Mouse (Mus musculus) CH12.LX (cell line): ENCODE results near the gene Polr1c. TPM values are rescaled to one million over a fixed set of nuclear protein-coding genes. Genes with fewer than 3 reads are reported as not detected.

Experiments
- DNase-seq: peaks from one replicate; pipeline ENCODE4 v3.0.0-alpha.2; 2013; ENCODE audit errors: extremely low read depth
- H3K27ac ChIP-seq: 2 replicates; pipeline ENCODE4 v1.5.1; 2012; ENCODE audit warnings: low read depth, mild to moderate bottlenecking, control low read depth, moderate library complexity; ENCODE audit not compliant: insufficient read depth
- H3K27me3 ChIP-seq: replicated peaks from 2 replicates; pipeline ENCODE3; 2012; ENCODE audit warnings: inconsistent platforms
- H3K36me3 ChIP-seq, 2 experiments: replicated peaks in 1 of 2; 2 replicates each; pipeline versions ENCODE3 to v1.6.1; 2012; ENCODE audit warnings: inconsistent platforms in 1 of 2, low read length in 1 of 2, mild to moderate bottlenecking in 1 of 2, mixed read lengths in 1 of 2, moderate library complexity in 1 of 2; ENCODE audit not compliant: control insufficient read depth in 1 of 2, insufficient read depth in 1 of 2
- H3K4me1 ChIP-seq, 2 experiments: 2 replicates each; pipeline ENCODE4 v1.6.1; 2012; ENCODE audit warnings: inconsistent platforms in 1 of 2, moderate library complexity in 1 of 2; ENCODE audit not compliant: insufficient read depth in 2 of 2, control insufficient read depth in 1 of 2
- H3K4me2 ChIP-seq: 2 replicates; pipeline ENCODE4 v1.6.1; 2012; ENCODE audit warnings: low read depth, mild to moderate bottlenecking, control low read depth; ENCODE audit not compliant: poor library complexity, insufficient read depth, severe bottlenecking
- H3K4me3 ChIP-seq, 3 experiments: fragments of 150-350 bp in 1 of 3; sonication (generic) in 1 of 3; replicated peaks in 1 of 3; 2 replicates each; pipeline versions ENCODE3 to v1.5.1; 2011 to 2012; ENCODE audit warnings: low read depth in 2 of 3, low read length in 2 of 3, mild to moderate bottlenecking in 2 of 3, moderate library complexity in 2 of 3, control low read depth in 1 of 3, improper control_type of control experiment in 1 of 3, inconsistent platforms in 1 of 3, mixed read lengths in 1 of 3; ENCODE audit not compliant: poor library complexity in 1 of 3
- H3K79me2 ChIP-seq: replicated peaks from 2 replicates; pipeline ENCODE4 v1.6.1; 2012; ENCODE audit warnings: mild to moderate bottlenecking, moderate library complexity; ENCODE audit not compliant: control insufficient read depth, poor library complexity, insufficient read depth, severe bottlenecking; ENCODE audit errors: extremely low read depth
- H3K9ac ChIP-seq: 2 replicates; pipeline ENCODE4 v1.6.1; 2012; ENCODE audit warnings: low read depth, mild to moderate bottlenecking, control low read depth, moderate library complexity; ENCODE audit not compliant: insufficient read depth
- H3K9me3 ChIP-seq: replicated peaks from 2 replicates; pipeline ENCODE3; 2012; ENCODE audit warnings: low read length, inconsistent platforms, mixed read lengths
- BHLHE40 ChIP-seq: IDR thresholded peaks from 2 replicates; pipeline ENCODE4 v1.6.1; 2011; ENCODE audit warnings: mild to moderate bottlenecking, low read depth, low read length, improper control_type of control experiment
- CHD1 ChIP-seq: IDR thresholded peaks from 2 replicates; pipeline ENCODE4 v1.6.1; 2012; ENCODE audit warnings: low read depth, low read length, improper control_type of control experiment, inconsistent platforms
- CTCF ChIP-seq, 2 experiments: IDR thresholded peaks in 1 of 2; conservative IDR thresholded peaks in 1 of 2; 2 replicates each; pipeline ENCODE4 v1.5.1; 2011 to 2012; ENCODE audit warnings: low read depth in 2 of 2, low read length in 2 of 2, improper control_type of control experiment in 1 of 2, inconsistent platforms in 1 of 2, mild to moderate bottlenecking in 1 of 2, moderate library complexity in 1 of 2
- ELF1 ChIP-seq: IDR thresholded peaks from 2 replicates; pipeline ENCODE4 v1.6.1; 2014; ENCODE audit warnings: low read depth, mild to moderate bottlenecking, inconsistent platforms, low read length, improper control_type of control experiment
- HCFC1 ChIP-seq: IDR thresholded peaks from 2 replicates; pipeline ENCODE4 v1.6.1; 2012; ENCODE audit warnings: low read depth, mild to moderate bottlenecking, inconsistent platforms, low read length, improper control_type of control experiment
- IRF4 ChIP-seq: IDR thresholded peaks from 2 replicates; pipeline ENCODE4 v1.6.1; 2014; ENCODE audit warnings: low read depth, mild to moderate bottlenecking, inconsistent platforms, low read length, improper control_type of control experiment
- JUN ChIP-seq: IDR thresholded peaks from 2 replicates; pipeline ENCODE4 v1.6.1; 2011; ENCODE audit warnings: low read depth, mild to moderate bottlenecking, low read length, improper control_type of control experiment, moderate library complexity; ENCODE audit not compliant: insufficient read depth
- JUND ChIP-seq: conservative IDR thresholded peaks from 2 replicates; pipeline ENCODE4 v1.6.1; 2011; ENCODE audit warnings: low read depth, low read length, improper control_type of control experiment
- KAT2A ChIP-seq: IDR thresholded peaks from 2 replicates; pipeline ENCODE4 v1.6.1; 2012; ENCODE audit warnings: low read length, improper control_type of control experiment, inconsistent platforms; ENCODE audit not compliant: insufficient replicate concordance
- MEF2A ChIP-seq: IDR thresholded peaks from 2 replicates; pipeline ENCODE4 v1.6.1; 2014; ENCODE audit warnings: low read depth, mild to moderate bottlenecking, inconsistent platforms, low read length, improper control_type of control experiment, borderline replicate concordance
- MYC ChIP-seq: IDR thresholded peaks from 2 replicates; pipeline ENCODE4 v1.6.1; 2011; ENCODE audit warnings: low read depth, mild to moderate bottlenecking, improper control_type of control experiment, low read length
- NRF1 ChIP-seq: IDR thresholded peaks from 2 replicates; pipeline ENCODE4 v1.6.1; 2014; ENCODE audit warnings: low read depth, mild to moderate bottlenecking, inconsistent platforms, low read length, improper control_type of control experiment, moderate library complexity
- POLR2AphosphoS2 ChIP-seq: IDR thresholded peaks from 2 replicates; pipeline ENCODE4 v1.6.1; 2011; ENCODE audit warnings: low read depth, low read length, improper control_type of control experiment
- SIN3A ChIP-seq: IDR thresholded peaks from 2 replicates; pipeline ENCODE4 v1.6.1; 2012; ENCODE audit warnings: low read length, improper control_type of control experiment, inconsistent platforms
- ZKSCAN1 ChIP-seq: IDR thresholded peaks from 2 replicates; pipeline ENCODE4 v1.6.1; 2012; ENCODE audit warnings: low read depth, inconsistent platforms, low read length, improper control_type of control experiment, borderline replicate concordance
- ZMIZ1 ChIP-seq: IDR thresholded peaks from 2 replicates; pipeline ENCODE4 v1.6.1; 2012; ENCODE audit warnings: low read depth, mild to moderate bottlenecking, inconsistent platforms, low read length, improper control_type of control experiment
- ZNF384 ChIP-seq: IDR thresholded peaks from 2 replicates; pipeline ENCODE4 v1.6.1; 2012; ENCODE audit warnings: low read depth, low read length, improper control_type of control experiment, inconsistent platforms
- dilution Hi-C: fragments of 300-500 bp; cut with MboI; formaldehyde crosslinking; loops from 2 replicates; pipeline ENCODE4 v1.14.3; 2020; ENCODE audit warnings: low sequenced_read_pairs; ENCODE audit not compliant: extremely low pct_unique_long_range_greater_than_20kb, extremely low pct_ligation_motif_present
- in situ Hi-C: fragments of 300-500 bp; cut with MboI; formaldehyde crosslinking; loops from 3 replicates; pipeline ENCODE4 v1.14.3; 2019; ENCODE audit warnings: low sequenced_read_pairs, low pct_ligation_motif_present, low pct_unique_long_range_greater_than_20kb, mixed read lengths
- polyA plus RNA-seq: library from polyadenylated mRNA; unstranded; fragments of >175 nt; gene quantifications from 2 replicates; pipeline ENCODE4 v1.2.1, GENCODE M21; 2012; ENCODE audit warnings: low read depth; ENCODE audit not compliant: insufficient read length
- total RNA-seq, 2 experiments: library from RNA; depleted of rRNA; stranded (reverse); fragments of 300-350 nt in 1 of 2; fragments of >200 nt in 1 of 2; gene quantifications; 2 replicates each; pipeline ENCODE4 v1.2.3; 2012 to 2014

Gene Polr1c
- total and polyA plus RNA-seq, 3 experiments = 356 to 433 (median 367) TPM

- Histone ChIP-seq H3K9ac (no peak overlapping the region), H3K4me2 (no peak overlapping the region), H3K9me3 (no peaks in the 10 kb centered on the region), H3K79me2 (peaks cover 23% of the 10 kb centered on the region), H3K27me3 (no peaks in the 10 kb centered on the region), H3K27ac (no peak overlapping the region), H3K4me1 (peaks cover 3 to 12% of the 10 kb centered on the region in 2 experiments), H3K36me3 (peaks cover 66 to 82% of the 10 kb centered on the region in 2 experiments), H3K4me3 (no peak overlapping the region)
- dilution Hi-C loops = no loop called here
- DNase-seq = no peak
- TF ChIP-seq MEF2A = no peak
- TF ChIP-seq HCFC1 = no peak
- no peak for TF ChIP-seq ZKSCAN1
- TF ChIP-seq IRF4 = no peak
- TF ChIP-seq CTCF (conservative IDR thresholded peaks at IDR 0.05 in 1 of 2, IDR thresholded peaks at IDR 0.05 in 1 of 2; ENCODE audit: low read depth in 2 of 2, low read length in 2 of 2) = no peak
- no peak for TF ChIP-seq NRF1
- TF ChIP-seq POLR2AphosphoS2 = no peak
- TF ChIP-seq ELF1 = no peak
- no peak for TF ChIP-seq ZMIZ1
- TF ChIP-seq KAT2A = no peak
- no peak for TF ChIP-seq JUND
- TF ChIP-seq CHD1 = no peak
- TF ChIP-seq JUN = no peak
- no peak for TF ChIP-seq BHLHE40
- TF ChIP-seq SIN3A = no peak
- TF ChIP-seq ZNF384 = no peak
- in situ Hi-C loops = loop anchor here (25.0 kb wide), 1 partner anchor 744 kb away; no protein-coding TSS in a partner anchor
These were observed 4.2 kb downstream of the Polr1c start for GRCm38 (mm10) chr17:46243624-46244023.

GRCm38 (mm10) chr17:46242993-46243392 lies 4.9 kb downstream of the Polr1c start:
- no peaks in the 10 kb centered on the region for H3K27me3 ChIP-seq
- TF ChIP-seq MYC (no peak), POLR2AphosphoS2 (0 out of 2 replicates have a peak, but pooled peaks have one; percentile 29)
- no peak overlapping the region for H3K4me2 ChIP-seq
- H3K4me3 ChIP-seq = no peak overlapping the region
- peaks cover 3 to 12% of the 10 kb centered on the region in 2 experiments for H3K4me1 ChIP-seq
- dilution Hi-C loops = no loop called here
- in situ Hi-C loops = loop anchor here (25.0 kb wide), 1 partner anchor 744 kb away; no protein-coding TSS in a partner anchor
- H3K9me3 ChIP-seq = no peaks in the 10 kb centered on the region
- no peak overlapping the region for H3K9ac ChIP-seq
- H3K27ac ChIP-seq = no peak overlapping the region
- no peak for DNase-seq
- peaks cover 17% of the 10 kb centered on the region for H3K79me2 ChIP-seq
- H3K36me3 ChIP-seq = peaks cover 71 to 87% of the 10 kb centered on the region in 2 experiments
